Mouse (Mus musculus): Measurements from ENCODE around the gene Mansc4. TPM values are rescaled to one million over a fixed set of nuclear protein-coding genes. Genes with fewer than 3 reads are reported as not detected.
A peak's percentile ranks its signal among the peaks of the same experiment; 100 is the strongest.

Gene Mansc4
- polyA plus RNA-seq, 1 experiment from 2014 or later: 8.2 TPM

DNA sequence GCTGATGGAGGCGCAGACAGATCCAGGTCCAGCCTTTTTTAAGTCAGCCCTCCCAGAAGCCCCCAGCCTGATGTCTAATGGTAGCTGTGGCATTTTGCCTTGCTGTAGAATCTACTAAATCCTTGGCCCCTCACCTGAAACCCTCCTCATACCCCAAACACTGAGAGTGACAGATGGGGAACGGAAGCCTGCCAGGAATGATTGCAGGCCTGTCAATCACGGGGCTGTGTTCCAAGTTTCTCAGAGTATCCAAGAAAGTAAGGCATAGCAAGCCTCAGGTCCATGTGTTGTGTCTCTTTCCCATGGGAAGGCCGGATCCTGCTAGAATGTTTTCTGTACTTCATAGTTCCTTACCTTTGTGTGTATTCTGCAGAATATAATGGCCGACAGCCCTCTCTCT lies 3.4 kb upstream of the Mansc4 start:
- Histone ChIP-seq H3K27me3 (ENCODE audit: control insufficient read depth, insufficient read depth, low read depth, low read length) (no peaks in the 10 kb centered on the region), H3K9me3 (ENCODE audit: control insufficient read depth, low read length) (no peaks in the 10 kb centered on the region), H3K9ac (ENCODE audit: low read length) (no peak overlapping the region), H3K4me1 (replicated peaks; ENCODE audit: control insufficient read depth, insufficient read depth, low read length) (peaks cover 26% of the 10 kb centered on the region), H3K36me3 (ENCODE audit: control insufficient read depth, insufficient read depth, low read length) (no peaks in the 10 kb centered on the region), H3K4me2 (ENCODE audit: low read depth, low read length) (no peak overlapping the region), H3K4me3 (ENCODE audit: low read length) (no peak overlapping the region), H3K27ac (ENCODE audit: low read length) (no peak overlapping the region)
- 77% methylated on average over 5 of the region's 5 CpGs for WGBS
- no peak for ATAC-seq (ENCODE audit: low read depth)

DNA sequence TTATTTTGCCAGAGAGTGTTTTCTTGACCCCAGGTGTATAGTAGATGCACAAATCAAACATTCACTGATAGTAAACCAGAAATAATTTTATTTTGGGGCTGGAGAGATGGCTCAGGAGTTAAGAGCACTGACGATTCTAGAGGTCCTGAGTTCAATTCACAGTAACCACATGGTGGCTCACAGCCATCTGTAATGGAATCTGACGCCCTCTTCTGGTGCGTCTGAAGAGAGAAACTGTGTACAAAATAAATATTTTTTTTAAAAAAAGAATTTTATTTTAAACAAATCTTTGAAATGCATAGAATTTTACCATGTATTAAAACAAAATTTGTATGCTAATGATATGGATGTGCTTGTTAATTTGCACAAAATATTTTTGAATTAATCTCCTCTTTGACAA lies 1.7 kb upstream of the Mansc4 start:
- ATAC-seq (ENCODE audit: low read depth): no peak

DNA sequence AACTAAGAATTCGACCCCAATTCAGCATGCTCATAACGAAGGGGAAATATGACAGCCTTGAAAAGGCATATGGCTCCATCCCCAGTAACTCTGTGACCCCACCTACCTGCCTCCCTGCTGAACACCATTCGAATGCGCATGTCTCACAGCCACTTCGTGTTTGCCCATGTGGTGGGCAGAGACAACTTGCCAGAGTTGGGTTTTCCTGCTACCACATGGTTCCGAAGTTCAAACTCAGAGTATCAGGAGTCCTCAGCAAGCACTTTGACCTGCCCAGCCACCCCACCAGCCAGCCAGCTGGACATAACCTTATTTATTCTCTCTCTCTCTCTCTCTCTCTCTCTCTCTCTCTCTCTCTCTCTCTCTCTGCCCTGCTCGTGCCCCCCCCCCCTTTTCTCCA lies 904 bp upstream of the Mansc4 start:
- H3K4me1 ChIP-seq (replicated peaks; ENCODE audit: control insufficient read depth, insufficient read depth, low read length): peaks cover 16% of the 10 kb centered on the region
- 51% methylated on average over 6 of the region's 7 CpGs for WGBS
- no peak overlapping the region for H3K4me2 ChIP-seq (ENCODE audit: low read depth, low read length)
- ATAC-seq (ENCODE audit: low read depth): no peak
- H3K4me3 ChIP-seq (ENCODE audit: low read length): no peak overlapping the region
- no peaks in the 10 kb centered on the region for H3K27me3 ChIP-seq (ENCODE audit: control insufficient read depth, insufficient read depth, low read depth, low read length)
- no peak overlapping the region for H3K9ac ChIP-seq (ENCODE audit: low read length)
- H3K9me3 ChIP-seq (ENCODE audit: control insufficient read depth, low read length): no peaks in the 10 kb centered on the region
- H3K36me3 ChIP-seq (ENCODE audit: control insufficient read depth, insufficient read depth, low read length): no peaks in the 10 kb centered on the region
- no peak overlapping the region for H3K27ac ChIP-seq (ENCODE audit: low read length)

More for the DNA sequence above, 1.7 kb upstream of the Mansc4 start:
- H3K27me3 ChIP-seq (ENCODE audit: control insufficient read depth, insufficient read depth, low read depth, low read length): no peaks in the 10 kb centered on the region
- WGBS: 73% methylated on average over 3 of the region's 3 CpGs
- peaks cover 20% of the 10 kb centered on the region for H3K4me1 ChIP-seq (replicated peaks; ENCODE audit: control insufficient read depth, insufficient read depth, low read length)
- no peak overlapping the region for H3K27ac ChIP-seq (ENCODE audit: low read length)
- H3K4me3 ChIP-seq (ENCODE audit: low read length): no peak overlapping the region
- no peaks in the 10 kb centered on the region for H3K36me3 ChIP-seq (ENCODE audit: control insufficient read depth, insufficient read depth, low read length)
- no peaks in the 10 kb centered on the region for H3K9me3 ChIP-seq (ENCODE audit: control insufficient read depth, low read length)
- no peak overlapping the region for H3K4me2 ChIP-seq (ENCODE audit: low read depth, low read length)
- H3K9ac ChIP-seq (ENCODE audit: low read length): no peak overlapping the region

DNA sequence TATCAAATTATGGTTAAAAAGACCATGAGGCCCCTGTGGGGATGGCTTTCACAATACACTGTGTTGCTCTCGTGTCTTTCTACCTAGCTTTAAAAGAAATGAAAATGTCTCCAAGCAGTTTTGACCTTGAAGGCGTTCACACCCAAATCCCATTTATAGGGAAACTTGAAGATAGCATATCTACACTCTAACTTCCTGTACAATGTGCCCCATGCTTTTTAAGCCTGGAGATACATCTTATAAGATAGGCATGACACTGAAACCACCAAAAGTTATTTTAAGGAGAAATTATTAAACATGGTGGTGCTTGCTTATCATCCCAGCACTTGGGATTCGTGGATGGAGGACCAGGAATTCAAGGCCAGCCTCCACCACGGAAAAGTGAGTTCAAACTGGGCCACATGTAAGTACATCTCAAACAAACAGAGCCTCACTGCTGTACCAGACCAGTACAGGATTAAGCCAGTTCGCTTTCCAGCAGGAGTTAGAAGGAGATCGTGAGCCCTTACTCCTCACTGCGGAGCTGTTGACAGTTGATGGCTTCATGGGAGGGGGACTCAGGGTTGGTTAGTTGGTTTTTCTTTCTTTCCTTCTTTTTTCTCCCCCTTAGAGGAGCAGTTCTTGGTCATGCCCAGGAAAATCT lies 1.3 kb downstream of the Mansc4 start:
- no peaks in the 10 kb centered on the region for H3K9me3 ChIP-seq (ENCODE audit: control insufficient read depth, low read length)
- no peaks in the 10 kb centered on the region for H3K36me3 ChIP-seq (ENCODE audit: control insufficient read depth, insufficient read depth, low read length)
- H3K4me3 ChIP-seq (ENCODE audit: low read length): no peak overlapping the region
- WGBS: 63% methylated on average over 7 of the region's 7 CpGs
- no peak for ATAC-seq (ENCODE audit: low read depth)
- no peak overlapping the region for H3K9ac ChIP-seq (ENCODE audit: low read length)
- H3K4me1 ChIP-seq (replicated peaks; ENCODE audit: control insufficient read depth, insufficient read depth, low read length): peaks cover 8% of the 10 kb centered on the region
- H3K4me2 ChIP-seq (ENCODE audit: low read depth, low read length): no peak overlapping the region
- H3K27ac ChIP-seq (ENCODE audit: low read length): no peak overlapping the region
- H3K27me3 ChIP-seq (ENCODE audit: control insufficient read depth, insufficient read depth, low read depth, low read length): no peaks in the 10 kb centered on the region

DNA sequence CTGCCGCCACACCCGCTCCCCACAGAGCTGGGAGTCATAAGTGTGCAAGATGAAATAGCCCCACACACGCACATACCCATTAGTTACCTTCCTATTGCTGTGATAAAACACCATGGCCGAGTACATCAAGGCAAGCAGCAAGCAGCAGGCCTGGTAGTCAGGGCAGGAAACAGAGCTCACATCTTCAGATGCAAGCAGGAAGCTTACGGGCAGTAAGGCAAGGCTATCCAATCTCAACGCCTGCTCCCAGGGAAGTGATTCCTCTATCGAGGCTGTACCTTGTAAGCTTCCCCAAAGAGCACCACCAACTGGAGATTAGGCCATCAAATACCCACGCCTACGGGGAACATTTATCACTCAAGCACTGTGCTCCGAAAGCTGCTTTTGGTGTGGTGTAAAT lies 6.9 kb downstream of the Mansc4 start:
- H3K27me3 ChIP-seq (ENCODE audit: control insufficient read depth, insufficient read depth, low read depth, low read length): no peaks in the 10 kb centered on the region
- H3K9me3 ChIP-seq (ENCODE audit: control insufficient read depth, low read length): no peaks in the 10 kb centered on the region
- 91% methylated on average over 10 of the region's 10 CpGs for WGBS
- H3K4me1 ChIP-seq (replicated peaks; ENCODE audit: control insufficient read depth, insufficient read depth, low read length): no peaks in the 10 kb centered on the region
- no peak for ATAC-seq (ENCODE audit: low read depth)
- H3K4me3 ChIP-seq (ENCODE audit: low read length): no peak overlapping the region
- H3K27ac ChIP-seq (ENCODE audit: low read length): no peak overlapping the region
- H3K9ac ChIP-seq (ENCODE audit: low read length): no peak overlapping the region
- no peak overlapping the region for H3K4me2 ChIP-seq (ENCODE audit: low read depth, low read length)
- no peaks in the 10 kb centered on the region for H3K36me3 ChIP-seq (ENCODE audit: control insufficient read depth, insufficient read depth, low read length)

DNA sequence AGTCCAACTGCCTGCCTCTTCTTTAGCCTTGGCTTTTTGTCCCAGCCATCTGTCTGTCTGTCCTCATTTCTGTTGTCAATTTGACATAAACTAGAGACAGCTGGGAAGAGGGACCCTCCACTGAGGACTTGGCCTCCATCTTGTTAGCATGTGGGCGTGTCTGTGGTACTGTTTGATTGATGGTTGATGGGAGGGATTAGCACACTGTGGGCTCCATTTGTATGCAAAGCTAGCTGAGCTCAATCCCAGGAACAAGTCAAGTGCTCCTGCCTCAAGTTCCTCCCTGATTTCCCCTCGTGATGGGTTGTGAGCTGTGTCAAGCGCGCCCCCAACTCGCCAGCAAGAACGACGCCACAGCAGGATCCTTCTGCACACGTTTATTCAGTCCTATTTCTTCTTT lies 10.0 kb downstream of the Mansc4 start:
- Histone ChIP-seq H3K27me3 (ENCODE audit: control insufficient read depth, insufficient read depth, low read depth, low read length) (no peaks in the 10 kb centered on the region), H3K4me1 (replicated peaks; ENCODE audit: control insufficient read depth, insufficient read depth, low read length) (no peaks in the 10 kb centered on the region), H3K36me3 (ENCODE audit: control insufficient read depth, insufficient read depth, low read length) (no peaks in the 10 kb centered on the region), H3K4me2 (ENCODE audit: low read depth, low read length) (no peak overlapping the region), H3K9ac (ENCODE audit: low read length) (no peak overlapping the region), H3K4me3 (ENCODE audit: low read length) (no peak overlapping the region), H3K27ac (ENCODE audit: low read length) (no peak overlapping the region), H3K9me3 (ENCODE audit: control insufficient read depth, low read length) (no peaks in the 10 kb centered on the region)
- no peak for ATAC-seq (ENCODE audit: low read depth)
- WGBS: 70% methylated on average over 8 of the region's 8 CpGs

DNA sequence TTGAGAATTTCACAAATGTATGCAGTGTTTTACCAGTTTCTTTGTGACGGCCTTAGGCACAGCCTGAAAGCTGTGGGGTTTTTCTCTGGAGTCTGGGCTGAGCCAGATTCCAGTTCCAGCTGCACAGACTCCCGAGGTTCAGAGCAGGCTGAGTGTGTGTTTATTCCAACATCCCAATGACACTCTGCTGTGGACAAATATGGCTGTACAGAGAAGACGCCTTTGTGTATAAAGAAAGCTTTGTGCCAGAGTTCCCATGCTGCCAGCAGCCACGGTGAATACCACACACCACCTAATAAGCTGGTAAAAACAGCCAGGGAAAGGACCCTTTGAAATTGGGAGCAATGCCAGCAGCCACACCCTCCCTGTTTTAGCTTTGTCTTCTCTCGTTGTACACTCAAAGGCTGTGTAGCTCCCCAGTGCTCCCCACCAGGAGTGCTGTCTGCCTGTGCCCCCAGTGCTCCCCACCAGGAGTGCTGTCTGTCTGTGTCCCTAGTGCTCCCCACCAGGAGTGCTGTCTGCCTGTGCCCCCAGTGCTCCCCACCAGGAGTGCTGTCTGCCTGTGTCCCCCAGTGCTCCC lies 10.9 kb downstream of the Mansc4 start:
- H3K4me3 ChIP-seq (ENCODE audit: low read length): no peak overlapping the region
- 0 out of 2 replicates have a peak, but pooled peaks cover 4% of the 10 kb centered on the region for H3K36me3 ChIP-seq (ENCODE audit: control insufficient read depth, insufficient read depth, low read length)
- WGBS: 40% methylated on average over 5 of the region's 5 CpGs
- ATAC-seq (ENCODE audit: low read depth): peak; percentile 95
- H3K9me3 ChIP-seq (ENCODE audit: control insufficient read depth, low read length): no peaks in the 10 kb centered on the region
- no peak overlapping the region for H3K4me2 ChIP-seq (ENCODE audit: low read depth, low read length)
- H3K27me3 ChIP-seq (ENCODE audit: control insufficient read depth, insufficient read depth, low read depth, low read length): no peaks in the 10 kb centered on the region
- H3K9ac ChIP-seq (ENCODE audit: low read length): no peak overlapping the region
- peak overlapping the region; percentile 80 for H3K27ac ChIP-seq (ENCODE audit: low read length)
- H3K4me1 ChIP-seq (replicated peaks; ENCODE audit: control insufficient read depth, insufficient read depth, low read length): no peaks in the 10 kb centered on the region

DNA sequence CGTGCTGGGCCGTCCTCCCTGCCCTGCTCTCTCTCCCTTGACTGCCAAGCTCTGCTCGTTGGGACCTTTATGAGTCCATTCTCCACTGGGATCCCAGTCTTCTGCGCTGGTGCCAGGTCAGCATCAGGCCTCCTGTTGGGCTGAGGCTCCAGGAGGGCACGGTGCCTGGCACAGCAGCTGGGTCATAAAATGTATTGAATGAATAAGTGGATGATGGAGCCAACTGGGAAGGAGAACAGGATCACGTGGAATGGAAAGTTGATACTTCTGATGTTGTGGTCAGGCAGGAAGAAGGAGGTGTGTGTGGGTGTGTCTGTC lies 21.9 kb downstream of the Mansc4 start:
- ATAC-seq (ENCODE audit: low read depth): no peak
- H3K27ac ChIP-seq (ENCODE audit: low read length): no peak overlapping the region
- WGBS: 90% methylated on average over 6 of the region's 6 CpGs
- H3K4me1 ChIP-seq (replicated peaks; ENCODE audit: control insufficient read depth, insufficient read depth, low read length): no peaks in the 10 kb centered on the region
- no peaks in the 10 kb centered on the region for H3K27me3 ChIP-seq (ENCODE audit: control insufficient read depth, insufficient read depth, low read depth, low read length)
- no peaks in the 10 kb centered on the region for H3K9me3 ChIP-seq (ENCODE audit: control insufficient read depth, low read length)
- no peak overlapping the region for H3K4me3 ChIP-seq (ENCODE audit: low read length)
- H3K9ac ChIP-seq (ENCODE audit: low read length): no peak overlapping the region
- H3K36me3 ChIP-seq (ENCODE audit: control insufficient read depth, insufficient read depth, low read length): peaks cover 11% of the 10 kb centered on the region
- no peak overlapping the region for H3K4me2 ChIP-seq (ENCODE audit: low read depth, low read length)

DNA sequence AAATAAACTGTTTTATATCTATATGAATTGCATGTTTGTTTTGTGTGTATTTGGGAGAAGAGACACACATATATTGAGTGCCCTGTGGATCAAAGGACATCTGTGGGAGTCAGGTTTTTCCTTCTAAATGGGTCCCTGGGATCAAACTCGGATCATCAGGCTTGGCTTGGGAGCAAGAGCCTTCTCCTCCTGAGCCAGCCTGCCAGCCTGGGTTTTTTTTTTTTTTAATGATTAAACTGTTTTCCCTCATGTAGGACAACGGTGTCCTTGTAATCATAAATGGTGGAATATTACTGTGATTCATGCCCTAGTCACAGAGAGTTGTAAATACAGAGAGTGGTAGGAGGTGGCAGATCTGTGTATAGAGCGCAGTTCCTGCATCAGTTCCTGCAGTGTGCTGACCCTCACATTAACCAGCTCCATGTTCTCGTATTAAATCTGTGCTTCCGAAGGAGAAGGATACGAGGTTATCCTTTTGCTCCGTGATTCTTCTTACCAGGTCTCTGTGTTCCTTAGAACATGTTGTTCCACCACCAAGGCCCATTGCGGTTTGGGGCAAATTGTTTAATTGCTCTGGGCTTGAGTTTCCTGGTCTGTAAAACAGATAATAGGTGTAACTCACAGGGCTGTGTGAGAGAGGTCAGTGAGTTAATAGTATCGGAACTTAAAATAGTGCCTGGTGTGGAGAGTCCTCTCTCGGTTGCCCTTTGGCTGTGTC lies 22.4 kb downstream of the Mansc4 start:
- Histone ChIP-seq H3K27ac (ENCODE audit: low read length) (no peak overlapping the region), H3K4me2 (ENCODE audit: low read depth, low read length) (no peak overlapping the region), H3K4me3 (ENCODE audit: low read length) (no peak overlapping the region), H3K4me1 (replicated peaks; ENCODE audit: control insufficient read depth, insufficient read depth, low read length) (no peaks in the 10 kb centered on the region), H3K27me3 (ENCODE audit: control insufficient read depth, insufficient read depth, low read depth, low read length) (no peaks in the 10 kb centered on the region), H3K9me3 (ENCODE audit: control insufficient read depth, low read length) (no peaks in the 10 kb centered on the region), H3K9ac (ENCODE audit: low read length) (no peak overlapping the region), H3K36me3 (ENCODE audit: control insufficient read depth, insufficient read depth, low read length) (peaks cover 11% of the 10 kb centered on the region)
- 0 out of 2 replicates have a peak, but pooled peaks have one; percentile 17 for ATAC-seq (ENCODE audit: low read depth)
- 82% methylated on average over 10 of the region's 10 CpGs for WGBS

All from lung, embryonic 16.5 days (tissue).